Mouse (Mus musculus) midbrain, embryonic 12.5 days (tissue): ENCODE measurements at regions not wholly inside any gene's neighbourhood (a gene's known extent, or its start where the extent isn't known, plus 50 kb on each side); places are given as distances from the start of the nearest gene placed in this dataset.

Source experiments
- ATAC-seq: fragments of 200-750 bp; cut with Nextera tagmentation; 2 replicates; pipeline ENCODE4 v1.8.0; 2017; ENCODE audit warnings: low read depth, moderate TSS enrichment, moderate library complexity; ENCODE audit not compliant: low FRiP score
- H3K27ac ChIP-seq: fragments of 300-500 bp; sonication (generic); replicated peaks from 2 replicates; pipeline ENCODE4 v1.5.1; 2016; ENCODE audit warnings: mild to moderate bottlenecking
- H3K27me3 ChIP-seq: fragments of 300-500 bp; sonication (generic); 2 replicates; pipeline ENCODE4 v1.6.1; 2016; ENCODE audit warnings: mild to moderate bottlenecking
- H3K36me3 ChIP-seq: fragments of 300-500 bp; sonication (generic); 2 replicates; pipeline ENCODE4 v1.6.1; 2016
- H3K4me1 ChIP-seq: fragments of 300-500 bp; sonication (generic); 2 replicates; pipeline ENCODE4 v1.6.1; 2016
- H3K4me2 ChIP-seq: fragments of 300-500 bp; sonication (generic); replicated peaks from 2 replicates; pipeline ENCODE4 v1.6.1; 2016; ENCODE audit warnings: mild to moderate bottlenecking, moderate library complexity
- H3K4me3 ChIP-seq: fragments of 300-500 bp; sonication (generic); 2 replicates; pipeline ENCODE4 v1.5.1; 2016; ENCODE audit warnings: mild to moderate bottlenecking
- H3K9ac ChIP-seq: fragments of 300-500 bp; sonication (generic); replicated peaks from 2 replicates; pipeline ENCODE4 v1.6.1; 2016; ENCODE audit warnings: mild to moderate bottlenecking, moderate library complexity
- H3K9me3 ChIP-seq: fragments of 300-500 bp; sonication (generic); 2 replicates; pipeline ENCODE4 v1.6.1; 2016; ENCODE audit warnings: mild to moderate bottlenecking
- WGBS: fragments of 180-500 bp; shearing (Covaris S2); methylation state at CpG from one replicate; pipeline ENCODE4 v1.1.7; 2016; 5-methylcytosine and 5-hydroxymethylcytosine counted together

- no peak overlapping the region for H3K9ac ChIP-seq
- 91% methylated on average over 2 of the region's 2 CpGs for WGBS
- H3K9me3 ChIP-seq, result peaks cover 14% of the 10 kb centered on the region
- H3K27ac ChIP-seq, result no peak overlapping the region
- H3K4me1 ChIP-seq, result no peaks in the 10 kb centered on the region
- no peak overlapping the region for H3K4me3 ChIP-seq
- no peaks in the 10 kb centered on the region for H3K27me3 ChIP-seq
- no peaks in the 10 kb centered on the region for H3K36me3 ChIP-seq
- ATAC-seq, result no peak
- H3K4me2 ChIP-seq, result no peak overlapping the region
Observed at GRCm38 (mm10) chr17:89281321-89281720, 80.8 kb upstream of the Fshr start.

- no peaks in the 10 kb centered on the region for H3K4me1 ChIP-seq
Observed at GRCm38 (mm10) chr17:89272141-89272540, 71.7 kb upstream of the Fshr start.

GRCm38 (mm10) chr17:89255687-89256086 lies 55.2 kb upstream of the Fshr start:
- H3K4me1 ChIP-seq, result no peaks in the 10 kb centered on the region
- ATAC-seq, result no peak
- WGBS, result 55% methylated on average over 3 of the region's 3 CpGs

More at GRCm38 (mm10) chr17:89272141-89272540, 71.7 kb upstream of the Fshr start:
- no peaks in the 10 kb centered on the region for H3K27me3 ChIP-seq
- no peak overlapping the region for H3K9ac ChIP-seq
- H3K36me3 ChIP-seq, result no peaks in the 10 kb centered on the region
- no peak for ATAC-seq
- no peaks in the 10 kb centered on the region for H3K9me3 ChIP-seq
- no peak overlapping the region for H3K4me3 ChIP-seq
- H3K27ac ChIP-seq, result no peak overlapping the region
- H3K4me2 ChIP-seq, result no peak overlapping the region

GRCm38 (mm10) chr17:89250811-89251210 lies 50.3 kb upstream of the Fshr start:
- ATAC-seq, result no peak
- no peaks in the 10 kb centered on the region for H3K4me1 ChIP-seq
- H3K9me3 ChIP-seq, result no peaks in the 10 kb centered on the region
- H3K27ac ChIP-seq, result no peak overlapping the region
- WGBS, result 82% methylated on average over 5 of the region's 5 CpGs
- H3K36me3 ChIP-seq, result no peaks in the 10 kb centered on the region
- no peak overlapping the region for H3K4me3 ChIP-seq
- H3K9ac ChIP-seq, result no peak overlapping the region
- no peaks in the 10 kb centered on the region for H3K27me3 ChIP-seq
- H3K4me2 ChIP-seq, result no peak overlapping the region

More at GRCm38 (mm10) chr17:89255687-89256086, 55.2 kb upstream of the Fshr start:
- Histone ChIP-seq H3K27me3 (no peaks in the 10 kb centered on the region), H3K4me3 (no peak overlapping the region), H3K36me3 (no peaks in the 10 kb centered on the region), H3K4me2 (no peak overlapping the region), H3K9me3 (no peaks in the 10 kb centered on the region), H3K27ac (no peak overlapping the region), H3K9ac (no peak overlapping the region)
